Mouse (Mus musculus) adrenal gland (tissue): Measurements from ENCODE around the gene Olfr479.
"Not testable (repeated sequence)": the region's sequence is repeated elsewhere in the genome, so short reads cannot be mapped to it uniquely, and the experiment has no call there.

Source experiments
- intact Hi-C: fragments of 180-260 bp; cut with DNase I; formaldehyde crosslinking; loops from one replicate; pipeline ENCODE4 v1.15.1; 2025
- long read RNA-seq, 2 experiments: library from polyadenylated mRNA; unstranded; transcript quantifications; one replicate each; pipeline ENCODE4 v2.0.0; 2020; ENCODE audit warnings: borderline replicate concordance in 1 of 2; ENCODE audit not compliant: insufficient replicate concordance in 1 of 2

The Olfr479 gene
- long read RNA-seq, experiment 1: 0 reads
- long read RNA-seq, experiment 2: 0 reads

DNA sequence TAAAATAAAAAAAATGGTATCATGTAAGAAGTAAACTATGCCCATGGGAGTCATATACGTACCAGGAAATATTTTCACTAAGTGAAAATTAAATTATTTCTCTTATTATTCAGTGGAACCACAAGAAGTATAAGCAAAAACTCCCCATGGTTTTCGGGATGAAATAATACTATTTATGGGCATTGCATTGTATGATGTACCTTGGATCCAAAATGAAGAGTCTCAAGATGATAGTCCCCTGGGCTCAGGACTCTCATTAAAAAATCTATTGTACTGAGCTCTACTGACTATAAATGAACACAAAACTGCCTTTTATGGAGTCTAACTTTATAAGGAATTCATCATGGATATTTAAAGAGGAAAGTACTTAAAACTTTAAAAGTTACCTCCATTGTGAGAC lies at the start of gene Olfr479:
Gene Olfr479 (plus strand): TSS at position 301 of the 400 bp plus-strand sequence.
- intact Hi-C loops: no loop called here

DNA sequence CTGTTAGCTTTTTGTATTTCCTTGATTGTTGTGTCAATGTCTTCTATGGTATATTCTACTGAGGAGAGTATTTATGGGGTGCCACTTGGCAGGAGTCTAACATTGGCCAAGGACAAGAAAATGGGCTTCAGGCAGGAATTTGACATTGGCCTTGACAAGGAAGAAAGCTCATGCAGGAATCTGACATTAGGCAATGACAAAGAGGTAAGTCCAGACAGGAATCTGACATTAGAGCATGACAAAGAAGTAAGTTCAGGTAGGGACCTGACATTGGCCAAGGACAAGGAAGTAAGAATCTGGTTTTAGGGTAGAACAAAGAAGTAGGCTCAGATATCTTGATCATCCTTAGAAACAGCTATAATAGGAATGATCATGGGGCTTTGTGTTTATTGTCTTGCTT lies 36.2 kb upstream of the Olfr479 start:
- intact Hi-C loops: not testable (repeated sequence)

DNA sequence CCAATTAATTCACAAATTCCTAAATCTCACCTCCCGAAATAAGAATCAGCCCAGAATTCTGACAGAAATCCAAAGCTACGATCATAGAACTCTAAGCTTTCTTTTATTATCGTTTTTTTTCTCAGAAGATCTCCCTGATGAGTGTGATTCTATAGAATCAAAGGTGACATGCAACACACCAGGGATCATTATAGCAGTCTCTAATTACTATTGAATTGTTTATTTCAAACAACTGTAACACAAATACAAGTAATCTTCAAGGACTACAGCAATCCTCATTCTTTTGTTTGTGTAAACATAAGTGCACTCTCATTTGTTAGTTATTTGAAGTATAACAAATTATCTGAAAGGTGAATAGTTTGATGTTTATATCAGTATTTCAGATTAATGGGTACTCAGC lies 16.6 kb upstream of the Olfr479 start, which contains the start of gene Olfr478:
Gene Olfr478 (minus strand): TSS at position 101 of the 400 bp plus-strand sequence.
- intact Hi-C loops: no loop called here

DNA sequence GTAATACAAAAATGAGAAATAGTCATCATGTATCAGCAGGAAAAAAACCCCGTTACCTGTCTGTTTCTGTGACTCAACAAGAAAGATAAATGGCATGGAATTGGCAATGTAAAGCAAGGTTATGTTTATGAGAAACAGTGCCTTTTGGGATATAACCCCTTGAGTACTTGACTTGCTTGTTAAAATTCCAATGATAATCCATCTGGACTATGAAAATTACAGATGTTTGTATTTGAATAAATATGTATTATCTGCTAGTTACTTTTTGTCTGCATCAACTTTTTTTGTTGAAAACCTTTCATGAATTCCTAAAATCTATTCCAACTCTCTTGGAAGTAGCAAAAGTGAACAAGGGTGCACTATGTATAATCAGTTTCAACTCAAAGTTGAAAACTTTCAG lies 16.8 kb downstream of the Olfr479 start, which contains the start of gene Olfr480:
Gene Olfr480 (minus strand): TSS at position 101 of the 400 bp plus-strand sequence.
- intact Hi-C loops: no loop called here

DNA sequence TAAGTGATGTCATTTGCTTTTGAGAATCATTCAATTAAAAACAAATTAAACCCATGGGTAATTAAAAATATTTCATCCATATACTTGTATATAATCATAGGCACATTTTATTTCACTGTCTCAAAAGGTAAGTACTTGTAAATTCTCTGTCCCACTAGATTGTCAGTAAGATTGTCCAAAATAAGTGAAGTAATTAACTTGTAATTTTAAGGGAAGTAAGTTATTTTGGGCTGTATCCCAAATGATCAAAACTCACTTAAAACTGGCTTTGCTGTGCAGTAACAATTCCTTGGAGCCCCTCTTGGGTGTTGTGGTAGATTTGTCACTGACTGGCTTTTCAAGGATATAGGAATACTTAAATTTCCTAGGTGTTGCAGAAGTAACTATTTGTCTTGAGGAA lies 29.1 kb downstream of the Olfr479 start, which contains the start of gene Olfr481:
Gene Olfr481 (plus strand): TSS at position 301 of the 400 bp plus-strand sequence.
- intact Hi-C loops: no loop called here

DNA sequence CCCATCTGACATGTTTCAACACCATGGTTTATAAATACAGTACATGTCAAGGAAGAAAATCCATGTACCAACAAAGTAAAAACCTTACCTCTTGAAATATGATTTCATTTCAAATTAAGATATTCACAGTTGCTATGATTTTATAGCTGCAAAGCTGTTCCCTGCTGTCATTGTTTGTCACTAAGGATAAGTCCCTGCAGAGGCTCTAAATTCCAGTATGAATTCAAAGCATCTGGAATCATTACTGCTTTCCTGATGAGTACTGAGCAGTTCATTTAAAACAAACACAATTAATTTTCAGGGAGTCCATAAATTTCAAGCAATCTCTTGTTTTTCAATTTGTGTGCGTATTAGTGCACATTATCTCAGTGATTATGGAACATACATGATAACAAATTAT lies 47.0 kb downstream of the Olfr479 start, which contains the start of gene Olfr482:
Gene Olfr482 (minus strand): TSS at position 101 of the 400 bp plus-strand sequence.
- intact Hi-C loops: no loop called here

DNA sequence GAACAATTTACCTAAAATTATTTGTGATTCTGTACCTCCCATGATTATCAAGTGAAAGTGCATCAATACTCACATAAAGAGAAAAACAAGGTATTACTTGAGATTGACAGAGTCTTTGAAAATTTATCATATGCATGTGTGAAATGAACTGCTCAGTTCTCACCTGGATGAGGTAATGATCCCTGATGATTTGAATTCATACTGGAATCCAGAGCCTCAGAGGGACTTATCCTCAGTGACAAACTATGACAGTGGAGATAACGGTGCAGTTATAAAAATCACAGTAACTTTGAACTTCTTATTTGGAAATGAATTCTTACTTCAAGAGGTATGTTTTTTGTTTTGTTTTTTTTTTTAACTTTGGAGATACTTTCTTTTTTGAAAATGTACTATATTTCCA lies 50.1 kb downstream of the Olfr479 start, which contains the start of gene Olfr483:
Gene Olfr483 (plus strand): TSS at position 301 of the 400 bp plus-strand sequence.
- intact Hi-C loops: no loop called here
